Mouse (Mus musculus) embryonic facial prominence, embryonic 15.5 days (tissue): ENCODE data around the gene Tnfrsf25. TPM values are rescaled to one million over a fixed set of nuclear protein-coding genes. Genes with fewer than 3 reads are reported as not detected.

ENCODE experiments used
- ATAC-seq: fragments of 200-750 bp; cut with Nextera tagmentation; 2 replicates; pipeline ENCODE4 v1.8.0; 2017; ENCODE audit warnings: low read depth, moderate TSS enrichment; ENCODE audit not compliant: insufficient number of reproducible peaks, low FRiP score, low TSS enrichment
- H3K27ac ChIP-seq: fragments of 300-500 bp; sonication (generic); replicated peaks from 2 replicates; pipeline ENCODE4 v1.5.1; 2015; ENCODE audit warnings: mild to moderate bottlenecking, inconsistent platforms
- H3K27me3 ChIP-seq: fragments of 300-500 bp; sonication (generic); 2 replicates; pipeline ENCODE4 v1.6.1; 2015; ENCODE audit warnings: inconsistent platforms
- H3K36me3 ChIP-seq: fragments of 300-500 bp; sonication (generic); 2 replicates; pipeline ENCODE4 v1.6.1; 2015; ENCODE audit warnings: mild to moderate bottlenecking, inconsistent platforms
- H3K4me1 ChIP-seq: fragments of 300-500 bp; sonication (generic); 2 replicates; pipeline ENCODE4 v1.6.1; 2015; ENCODE audit warnings: inconsistent platforms
- H3K4me2 ChIP-seq: fragments of 300-500 bp; sonication (generic); replicated peaks from 2 replicates; pipeline ENCODE4 v1.6.1; 2015; ENCODE audit warnings: mild to moderate bottlenecking, inconsistent platforms
- H3K4me3 ChIP-seq: fragments of 300-500 bp; sonication (generic); replicated peaks from 2 replicates; pipeline ENCODE4 v1.5.1; 2015; ENCODE audit warnings: mild to moderate bottlenecking, inconsistent platforms
- H3K9ac ChIP-seq: fragments of 300-500 bp; sonication (generic); 2 replicates; pipeline ENCODE4 v1.6.1; 2015; ENCODE audit warnings: inconsistent platforms
- H3K9me3 ChIP-seq: fragments of 300-500 bp; sonication (generic); replicated peaks from 2 replicates; pipeline ENCODE4 v1.6.1; 2016; ENCODE audit warnings: inconsistent platforms
- WGBS: fragments of 180-500 bp; shearing (Covaris S2); methylation state at CpG from one replicate; pipeline ENCODE4 v1.1.7; 2015; 5-methylcytosine and 5-hydroxymethylcytosine counted together
- polyA plus RNA-seq: library from polyadenylated mRNA; unstranded; fragments of >200 nt; fragmentation: Nextera tagmentation; extraction: Ambion mirVana; gene quantifications from 2 replicates; pipeline ENCODE4 v1.2.1, GENCODE M21; 2015

Tnfrsf25 gene
- polyA plus RNA-seq, 1 experiment from 2014 or later, result 1.5 TPM

DNA sequence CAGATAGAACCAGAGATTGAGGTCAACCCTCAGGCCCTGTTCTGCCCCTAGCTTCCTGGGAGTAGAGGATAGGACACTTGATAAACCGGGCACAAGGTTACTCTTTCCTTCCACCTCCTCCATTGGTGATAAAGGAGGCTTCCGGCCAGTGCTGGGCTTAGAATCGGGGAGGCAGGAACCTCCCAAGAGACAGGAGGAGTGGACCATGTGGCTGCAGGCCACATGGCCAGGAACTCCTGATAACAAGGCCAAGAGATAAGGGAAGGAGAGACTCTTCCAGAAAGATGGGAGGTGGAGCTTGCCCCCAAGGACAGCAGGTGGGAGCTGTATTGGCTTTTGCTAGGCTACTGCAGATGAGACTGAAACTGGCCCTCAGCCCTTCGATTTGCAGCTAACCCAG, 34.8 kb downstream of the Tnfrsf25 start:
- no peaks in the 10 kb centered on the region for H3K9me3 ChIP-seq
- peaks cover 67% of the 10 kb centered on the region for H3K27me3 ChIP-seq
- H3K4me2 ChIP-seq, result no peak overlapping the region
- ATAC-seq, result no peak
- peaks cover 23% of the 10 kb centered on the region for H3K4me1 ChIP-seq
- H3K36me3 ChIP-seq, result no peaks in the 10 kb centered on the region
- H3K27ac ChIP-seq, result no peak overlapping the region
- no peak overlapping the region for H3K4me3 ChIP-seq
- H3K9ac ChIP-seq, result no peak overlapping the region
- 77% methylated on average over 4 of the region's 4 CpGs for WGBS

- peaks cover 72% of the 10 kb centered on the region for H3K27me3 ChIP-seq
- ATAC-seq, result 0 out of 2 replicates have a peak, but pooled peaks have one; percentile 3
- H3K9ac ChIP-seq, result no peak overlapping the region
Measured at GRCm38 (mm10) chr4:152151451-152151965, 35.8 kb downstream of the Tnfrsf25 start.

GRCm38 (mm10) chr4:152151966-152152544, 36.3 kb downstream of the Tnfrsf25 start, which contains the start of gene Espn:
Gene Espn, minus strand, starts transcription at chr4:152152371.
- peaks cover 74% of the 10 kb centered on the region for H3K27me3 ChIP-seq
- H3K4me1 ChIP-seq, result peaks cover 23% of the 10 kb centered on the region
- no peak within 1 kb of the TSS for H3K9ac ChIP-seq
- H3K36me3 ChIP-seq, result no peaks in the 10 kb centered on the region
- peak; percentile 58; the same call in 1 of the 2 replicates for ATAC-seq
- H3K4me3 ChIP-seq, result peak within 1 kb of the TSS; percentile 43
- no peaks in the 10 kb centered on the region for H3K9me3 ChIP-seq
- 1% methylated on average over 57 of the region's 57 CpGs for WGBS
- no peak within 1 kb of the TSS for H3K27ac ChIP-seq
- H3K4me2 ChIP-seq, result peak within 1 kb of the TSS; percentile 65

More at GRCm38 (mm10) chr4:152151451-152151965, 35.8 kb downstream of the Tnfrsf25 start:
- 16% methylated on average over 7 of the region's 7 CpGs for WGBS
- no peaks in the 10 kb centered on the region for H3K9me3 ChIP-seq
- no peak overlapping the region for H3K27ac ChIP-seq
- H3K4me1 ChIP-seq, result peaks cover 23% of the 10 kb centered on the region
- H3K4me3 ChIP-seq, result peak overlapping the region; percentile 43
- H3K36me3 ChIP-seq, result no peaks in the 10 kb centered on the region
- peak overlapping the region; percentile 65 for H3K4me2 ChIP-seq

DNA sequence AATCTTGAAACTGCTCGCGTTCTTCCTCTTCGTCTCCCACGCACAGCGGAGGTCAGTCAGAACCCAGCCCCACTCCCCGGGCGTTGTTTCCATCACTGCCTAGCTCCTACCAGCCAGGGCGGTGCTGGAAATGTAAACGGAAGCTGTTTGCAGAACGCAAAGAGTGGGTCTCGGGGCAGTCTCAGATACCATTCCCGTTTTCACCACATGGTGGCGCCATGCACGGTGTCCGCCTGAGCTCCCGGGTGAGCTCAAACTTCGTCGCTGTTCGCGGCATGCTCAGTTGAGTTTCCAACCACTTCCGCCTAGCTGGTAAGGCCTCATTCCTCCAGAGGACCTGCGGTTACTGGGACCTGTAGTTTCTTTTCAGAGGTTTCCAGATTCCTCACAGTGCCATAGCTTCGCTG, 38.0 kb downstream of the Tnfrsf25 start:
- Histone ChIP-seq H3K4me3 (peak overlapping the region; percentile 26), H3K9me3 (no peaks in the 10 kb centered on the region), H3K4me1 (peaks cover 31% of the 10 kb centered on the region), H3K36me3 (no peaks in the 10 kb centered on the region), H3K9ac (no peak overlapping the region), H3K27ac (no peak overlapping the region), H3K27me3 (peaks cover 89% of the 10 kb centered on the region), H3K4me2 (peak overlapping the region; percentile 45)
- ATAC-seq, result no peak
- 2% methylated on average over 23 of the region's 23 CpGs for WGBS

DNA sequence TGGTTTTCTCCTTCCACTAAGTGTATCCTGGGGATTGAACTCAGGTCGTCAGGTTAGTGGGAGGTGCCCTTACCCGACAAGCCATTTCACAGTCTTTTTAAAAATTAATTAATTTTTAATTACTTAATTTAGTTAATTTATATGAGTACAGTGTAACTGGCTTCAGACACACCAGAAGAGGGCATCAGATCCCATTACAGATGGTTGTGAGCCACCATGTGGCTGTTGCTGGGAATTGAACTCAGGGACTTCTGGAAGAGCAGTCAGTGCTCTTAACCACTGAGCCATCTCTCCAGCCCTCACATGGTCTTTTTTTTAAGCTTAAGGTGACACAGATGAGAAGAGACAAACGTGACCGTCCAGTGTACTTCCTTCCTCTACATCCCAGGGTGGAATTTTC, 39.3 kb downstream of the Tnfrsf25 start:
- WGBS, result 71% methylated on average over 4 of the region's 4 CpGs
- Histone ChIP-seq H3K4me2 (no peak overlapping the region), H3K4me3 (no peak overlapping the region), H3K9me3 (no peaks in the 10 kb centered on the region), H3K36me3 (no peaks in the 10 kb centered on the region), H3K27me3 (peaks cover 89% of the 10 kb centered on the region), H3K4me1 (peaks cover 42% of the 10 kb centered on the region), H3K9ac (no peak overlapping the region), H3K27ac (no peak overlapping the region)
- no peak for ATAC-seq

- WGBS, result 12% methylated on average over 21 of the region's 21 CpGs
- no peaks in the 10 kb centered on the region for H3K36me3 ChIP-seq
- no peak for ATAC-seq
- H3K27me3 ChIP-seq, result peaks cover 89% of the 10 kb centered on the region
- H3K9ac ChIP-seq, result no peak overlapping the region
- no peak overlapping the region for H3K27ac ChIP-seq
- peak overlapping the region; percentile 24 for H3K4me3 ChIP-seq
- peaks cover 30% of the 10 kb centered on the region for H3K4me1 ChIP-seq
- H3K9me3 ChIP-seq, result no peaks in the 10 kb centered on the region
- peak overlapping the region; percentile 44 for H3K4me2 ChIP-seq
Measured at GRCm38 (mm10) chr4:152157779-152158584, 42.2 kb downstream of the Tnfrsf25 start.

- Histone ChIP-seq H3K4me1 (peaks cover 26% of the 10 kb centered on the region), H3K9ac (no peak within 1 kb of the TSS), H3K4me3 (peak within 1 kb of the TSS; percentile 24), H3K4me2 (peak within 1 kb of the TSS; percentile 44), H3K27me3 (peaks cover 84% of the 10 kb centered on the region), H3K27ac (no peak within 1 kb of the TSS), H3K9me3 (no peaks in the 10 kb centered on the region), H3K36me3 (no peaks in the 10 kb centered on the region)
- WGBS, result 3% methylated on average over 35 of the region's 35 CpGs
- no peak for ATAC-seq
Measured at GRCm38 (mm10) chr4:152158585-152159284, 43.0 kb downstream of the Tnfrsf25 start, which contains the start of gene Hes2. Gene Hes2, plus strand, starts transcription at chr4:152158867.

DNA sequence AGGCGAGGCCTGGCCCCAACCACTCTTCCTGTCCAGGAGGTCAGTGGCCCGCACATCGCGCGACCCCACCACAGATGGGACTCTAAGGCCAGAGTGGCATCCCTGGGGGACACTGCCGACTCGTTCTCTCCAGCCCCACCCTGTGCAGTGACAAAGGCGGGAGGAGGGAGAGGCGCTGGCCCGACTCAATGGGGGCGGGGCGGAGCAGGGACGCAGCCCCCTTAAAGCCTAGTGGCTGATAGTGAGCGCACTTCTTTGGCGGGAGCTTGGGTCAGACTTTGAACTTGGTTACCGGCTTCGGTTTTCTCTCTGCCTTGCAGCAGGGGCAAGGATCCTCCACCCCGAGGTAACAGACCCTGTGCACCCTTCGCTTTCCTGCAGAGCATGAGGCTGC, 43.5 kb downstream of the Tnfrsf25 start:
- H3K4me3 ChIP-seq, result peak overlapping the region; percentile 24; the same call in 1 of the 2 replicates
- H3K36me3 ChIP-seq, result no peaks in the 10 kb centered on the region
- 2% methylated on average over 19 of the region's 19 CpGs for WGBS
- peaks cover 20% of the 10 kb centered on the region for H3K4me1 ChIP-seq
- H3K9me3 ChIP-seq, result no peaks in the 10 kb centered on the region
- H3K27me3 ChIP-seq, result peaks cover 84% of the 10 kb centered on the region
- H3K4me2 ChIP-seq, result peak overlapping the region; percentile 44
- ATAC-seq, result no peak
- no peak overlapping the region for H3K27ac ChIP-seq
- H3K9ac ChIP-seq, result no peak overlapping the region

- H3K4me1 ChIP-seq, result peaks cover 29% of the 10 kb centered on the region
- H3K9ac ChIP-seq, result no peak overlapping the region
- no peak overlapping the region for H3K27ac ChIP-seq
- H3K4me2 ChIP-seq, result no peak overlapping the region
- ATAC-seq, result no peak
- peaks cover 73% of the 10 kb centered on the region for H3K27me3 ChIP-seq
- H3K9me3 ChIP-seq, result no peaks in the 10 kb centered on the region
- 32% methylated on average over 4 of the region's 4 CpGs for WGBS
- no peaks in the 10 kb centered on the region for H3K36me3 ChIP-seq
- H3K4me3 ChIP-seq, result no peak overlapping the region
Measured at GRCm38 (mm10) chr4:152160748-152161147, 45.0 kb downstream of the Tnfrsf25 start.

- 65% methylated on average over 6 of the region's 6 CpGs for WGBS
- Histone ChIP-seq H3K4me2 (no peak overlapping the region), H3K9ac (no peak overlapping the region), H3K27me3 (peaks cover 70% of the 10 kb centered on the region), H3K27ac (no peak overlapping the region), H3K4me3 (no peak overlapping the region), H3K36me3 (no peaks in the 10 kb centered on the region), H3K9me3 (no peaks in the 10 kb centered on the region), H3K4me1 (peaks cover 32% of the 10 kb centered on the region)
- ATAC-seq, result no peak
Measured at GRCm38 (mm10) chr4:152161601-152162000, 45.9 kb downstream of the Tnfrsf25 start.

DNA sequence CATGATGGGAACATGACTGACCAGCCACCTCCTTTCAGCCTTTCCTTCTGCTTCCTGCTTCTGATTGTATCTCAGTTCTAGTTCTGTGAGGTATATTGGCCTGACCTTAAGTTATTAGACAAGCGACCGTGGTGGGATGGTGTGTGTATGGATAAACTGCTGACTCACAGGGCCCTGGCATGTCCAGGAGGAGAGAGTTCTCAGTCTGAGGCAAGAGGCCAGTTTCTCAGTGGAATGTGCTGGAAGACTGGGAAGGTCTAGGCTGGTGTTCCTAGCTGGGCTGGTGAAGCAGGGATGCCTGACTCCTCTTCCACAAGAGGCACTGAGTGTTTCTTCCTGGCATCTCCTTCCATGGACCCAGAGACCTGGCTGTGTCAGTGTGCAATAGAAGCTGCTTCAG, 47.0 kb downstream of the Tnfrsf25 start:
- H3K9me3 ChIP-seq, result no peaks in the 10 kb centered on the region
- H3K4me1 ChIP-seq, result peaks cover 32% of the 10 kb centered on the region
- H3K4me3 ChIP-seq, result no peak overlapping the region
- no peaks in the 10 kb centered on the region for H3K36me3 ChIP-seq
- 76% methylated on average over 2 of the region's 2 CpGs for WGBS
- H3K27ac ChIP-seq, result no peak overlapping the region
- no peak for ATAC-seq
- H3K27me3 ChIP-seq, result peaks cover 61% of the 10 kb centered on the region
- H3K4me2 ChIP-seq, result no peak overlapping the region
- no peak overlapping the region for H3K9ac ChIP-seq
